Mouse (Mus musculus): ENCODE data around the gene Maco1. TPM values are rescaled to one million over a fixed set of nuclear protein-coding genes. Genes with fewer than 3 reads are reported as not detected.
A peak's percentile ranks its signal among the peaks of the same experiment; 100 is the strongest.

The Maco1 gene
- polyA plus RNA-seq, 1 experiment from 2014 or later, result 22.6 TPM

DNA sequence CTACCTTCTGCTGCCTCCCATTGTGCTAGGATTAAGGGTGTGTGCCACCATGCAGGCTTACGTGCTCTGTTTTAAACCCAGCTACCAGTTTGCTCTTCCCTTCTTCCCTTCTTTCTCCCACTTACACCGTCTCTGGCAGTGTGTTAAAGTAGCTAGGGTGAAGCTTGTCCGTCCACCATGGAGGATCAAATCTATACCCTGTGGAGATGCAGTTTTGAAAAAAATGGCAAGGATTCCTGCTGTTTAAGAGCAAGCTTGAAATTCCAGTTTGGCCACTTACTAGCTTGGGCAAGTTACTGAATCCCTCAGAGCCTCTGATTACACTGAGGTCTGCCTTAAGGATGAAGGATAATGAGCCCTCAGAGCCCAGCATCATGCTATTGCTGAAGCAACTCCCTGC lies 2.2 kb upstream of the Maco1 start:
- H3K36me3 ChIP-seq (ENCODE audit: control insufficient read depth, insufficient read depth, low read length), result no peaks in the 10 kb centered on the region
- H3K4me2 ChIP-seq, result no peak overlapping the region
- ATAC-seq (replicated peaks; ENCODE audit: insufficient number of reproducible peaks, low FRiP score, low TSS enrichment), result no peak
- H3K4me3 ChIP-seq (ENCODE audit: low read depth, low read length), result no peak overlapping the region
- peaks cover 6% of the 10 kb centered on the region; the same call in 1 of the 2 replicates for H3K27me3 ChIP-seq (ENCODE audit: control insufficient read depth, insufficient read depth, low read length)
- no peak overlapping the region for H3K27ac ChIP-seq (ENCODE audit: low read depth, low read length)
- no peak overlapping the region for H3K9ac ChIP-seq (ENCODE audit: low read depth, low read length)
- 62% methylated on average over 3 of the region's 3 CpGs for WGBS (ENCODE audit: insufficient replicate concordance)
- H3K9me3 ChIP-seq (replicated peaks; ENCODE audit: control insufficient read depth, low read length), result no peaks in the 10 kb centered on the region
- peaks cover 8% of the 10 kb centered on the region for H3K4me1 ChIP-seq (ENCODE audit: control insufficient read depth, insufficient read depth, low read length)

DNA sequence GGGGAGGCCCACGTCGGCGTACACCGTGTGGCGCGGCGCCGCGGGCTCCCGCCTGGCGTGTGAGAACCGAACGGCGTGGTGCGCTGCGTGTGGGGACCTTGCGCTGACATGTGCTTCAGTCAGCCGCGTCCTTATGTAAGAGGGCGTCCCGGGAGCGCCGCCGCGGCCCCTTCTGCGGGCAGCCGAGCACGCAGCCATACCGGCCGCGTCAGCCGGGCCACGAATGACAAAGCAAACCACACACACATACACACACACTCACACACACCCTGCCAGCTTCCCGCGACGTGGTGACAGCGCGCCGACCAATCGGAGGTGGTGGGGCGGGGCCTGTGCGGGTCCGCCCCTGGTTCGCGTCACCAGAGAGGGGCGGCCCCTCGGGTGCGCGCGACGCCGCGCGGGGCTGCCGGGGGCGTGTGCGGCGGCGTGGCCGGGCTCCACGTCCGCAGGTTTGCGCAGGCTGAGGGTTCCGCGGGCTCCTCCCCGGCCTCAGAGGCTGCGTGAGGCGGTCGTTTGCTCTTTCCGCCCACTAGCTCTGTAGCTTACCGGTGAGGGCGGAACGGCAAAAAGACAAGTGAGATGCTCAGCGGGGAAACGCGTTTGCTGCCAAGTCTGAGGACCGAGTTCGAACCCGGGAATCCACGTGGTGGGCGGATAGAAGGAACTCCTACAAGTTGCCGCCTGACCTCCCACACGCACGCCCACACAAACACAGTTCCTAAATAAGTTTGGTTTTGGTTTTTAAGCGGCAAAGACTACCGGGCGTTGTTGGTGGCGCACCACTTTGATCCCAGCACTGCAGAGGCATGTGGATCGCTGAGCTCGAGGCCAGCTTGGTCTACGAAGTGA lies 716 bp upstream of the Maco1 start:
- Histone ChIP-seq H3K4me2 (peak overlapping the region; percentile 79), H3K36me3 (ENCODE audit: control insufficient read depth, insufficient read depth, low read length) (no peaks in the 10 kb centered on the region), H3K4me3 (ENCODE audit: low read depth, low read length) (peak overlapping the region; percentile 98), H3K9me3 (replicated peaks; ENCODE audit: control insufficient read depth, low read length) (no peaks in the 10 kb centered on the region), H3K27me3 (ENCODE audit: control insufficient read depth, insufficient read depth, low read length) (peaks cover 6% of the 10 kb centered on the region; the same call in 1 of the 2 replicates), H3K27ac (ENCODE audit: low read depth, low read length) (peak overlapping the region; percentile 83), H3K4me1 (ENCODE audit: control insufficient read depth, insufficient read depth, low read length) (peaks cover 8% of the 10 kb centered on the region), H3K9ac (ENCODE audit: low read depth, low read length) (peak overlapping the region; percentile 72)
- under 1% methylated on average over 91 of the region's 91 CpGs for WGBS (ENCODE audit: insufficient replicate concordance)
- peak; percentile 93 for ATAC-seq (replicated peaks; ENCODE audit: insufficient number of reproducible peaks, low FRiP score, low TSS enrichment)

DNA sequence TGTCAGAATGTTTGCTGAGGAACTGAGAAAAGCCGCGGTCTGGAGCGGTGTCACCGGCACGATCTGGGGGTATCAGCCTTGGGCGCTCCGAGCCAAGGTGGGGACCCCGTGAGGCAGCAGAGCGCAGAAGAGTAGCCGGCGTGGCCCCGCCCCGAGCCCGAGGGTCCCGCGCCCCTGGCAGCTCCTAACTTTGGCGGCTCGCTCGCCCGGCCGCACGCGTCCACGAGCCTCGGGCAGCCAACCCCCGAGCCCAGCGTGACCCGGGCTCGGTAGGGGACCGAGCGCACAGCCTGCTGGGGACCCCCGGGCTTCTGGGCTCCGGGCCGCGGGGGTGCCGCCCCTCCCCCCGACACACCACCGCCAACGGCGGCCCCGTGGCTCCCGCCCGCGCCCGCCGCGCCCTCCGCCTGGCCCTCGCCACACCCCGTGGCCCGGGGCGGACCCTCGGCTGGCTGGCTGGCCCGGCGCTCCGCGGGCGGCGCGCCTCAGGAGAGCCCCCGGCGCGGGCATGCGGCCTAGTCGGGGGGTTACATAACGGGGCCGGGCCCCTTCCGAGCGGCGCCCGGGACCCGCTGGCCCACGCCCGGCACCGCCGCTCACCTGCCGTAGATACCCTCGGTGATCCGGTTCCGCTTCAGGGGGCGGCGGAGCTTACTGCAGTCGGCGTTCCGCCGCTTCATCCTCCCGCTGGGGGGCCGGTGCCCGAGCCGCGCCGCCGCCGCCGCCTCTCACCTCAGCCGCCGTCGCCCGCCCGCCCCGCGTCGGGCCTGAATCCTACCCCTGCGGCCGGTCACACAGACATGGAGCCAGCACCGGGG lies 498 bp downstream of the Maco1 start:
- under 1% methylated on average over 67 of the region's 106 CpGs for WGBS (ENCODE audit: insufficient replicate concordance)
- H3K4me3 ChIP-seq (ENCODE audit: low read depth, low read length), result peak overlapping the region; percentile 98
- peaks cover 6% of the 10 kb centered on the region; the same call in 1 of the 2 replicates for H3K27me3 ChIP-seq (ENCODE audit: control insufficient read depth, insufficient read depth, low read length)
- H3K9ac ChIP-seq (ENCODE audit: low read depth, low read length), result peak overlapping the region; percentile 96
- peak overlapping the region; percentile 79 for H3K4me2 ChIP-seq
- no peaks in the 10 kb centered on the region for H3K9me3 ChIP-seq (replicated peaks; ENCODE audit: control insufficient read depth, low read length)
- H3K36me3 ChIP-seq (ENCODE audit: control insufficient read depth, insufficient read depth, low read length), result no peaks in the 10 kb centered on the region
- H3K4me1 ChIP-seq (ENCODE audit: control insufficient read depth, insufficient read depth, low read length), result peaks cover 8% of the 10 kb centered on the region
- peak; percentile 54 for ATAC-seq (replicated peaks; ENCODE audit: insufficient number of reproducible peaks, low FRiP score, low TSS enrichment)
- H3K27ac ChIP-seq (ENCODE audit: low read depth, low read length), result peak overlapping the region; percentile 85

GRCm38 (mm10) chr4:134851876-134852275 lies 1.3 kb downstream of the Maco1 start:
- Histone ChIP-seq H3K27ac (ENCODE audit: low read depth, low read length) (no peak overlapping the region), H3K27me3 (ENCODE audit: control insufficient read depth, insufficient read depth, low read length) (peaks cover 6% of the 10 kb centered on the region; the same call in 1 of the 2 replicates), H3K9ac (ENCODE audit: low read depth, low read length) (peak overlapping the region; percentile 96), H3K4me1 (ENCODE audit: control insufficient read depth, insufficient read depth, low read length) (peaks cover 8% of the 10 kb centered on the region), H3K9me3 (replicated peaks; ENCODE audit: control insufficient read depth, low read length) (no peaks in the 10 kb centered on the region), H3K4me3 (ENCODE audit: low read depth, low read length) (peak overlapping the region; percentile 98), H3K4me2 (peak overlapping the region; percentile 79), H3K36me3 (ENCODE audit: control insufficient read depth, insufficient read depth, low read length) (no peaks in the 10 kb centered on the region)
- ATAC-seq (replicated peaks; ENCODE audit: insufficient number of reproducible peaks, low FRiP score, low TSS enrichment), result no peak
- 23% methylated on average over 14 of the region's 14 CpGs for WGBS (ENCODE audit: insufficient replicate concordance)

DNA sequence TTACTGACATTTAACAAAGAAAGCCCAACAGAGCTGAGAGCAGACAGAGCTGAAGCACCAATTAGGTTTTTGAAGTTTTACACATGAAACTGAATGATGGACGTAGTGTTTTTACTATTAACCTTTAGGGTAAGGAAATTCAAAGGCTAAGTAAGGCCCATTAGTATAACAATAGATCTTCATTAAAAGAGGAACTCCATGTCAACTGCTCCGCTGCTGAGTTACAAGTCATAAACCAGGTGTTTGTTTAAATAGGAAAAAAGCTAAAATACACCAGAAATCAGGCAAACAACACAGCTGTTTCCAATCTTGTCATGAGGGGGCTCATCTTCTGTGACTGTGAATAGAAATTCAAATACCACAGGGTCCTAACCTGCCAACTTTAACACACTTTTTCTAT lies 1.9 kb downstream of the Maco1 start:
- 76% methylated on average over 2 of the region's 2 CpGs for WGBS (ENCODE audit: insufficient replicate concordance)
- Histone ChIP-seq H3K36me3 (ENCODE audit: control insufficient read depth, insufficient read depth, low read length) (no peaks in the 10 kb centered on the region), H3K27me3 (ENCODE audit: control insufficient read depth, insufficient read depth, low read length) (peaks cover 5% of the 10 kb centered on the region; the same call in 1 of the 2 replicates), H3K27ac (ENCODE audit: low read depth, low read length) (no peak overlapping the region), H3K4me1 (ENCODE audit: control insufficient read depth, insufficient read depth, low read length) (peaks cover 8% of the 10 kb centered on the region), H3K4me3 (ENCODE audit: low read depth, low read length) (no peak overlapping the region), H3K9me3 (replicated peaks; ENCODE audit: control insufficient read depth, low read length) (no peaks in the 10 kb centered on the region), H3K9ac (ENCODE audit: low read depth, low read length) (no peak overlapping the region), H3K4me2 (peak overlapping the region; percentile 79)
- ATAC-seq (replicated peaks; ENCODE audit: insufficient number of reproducible peaks, low FRiP score, low TSS enrichment), result no peak

- no peaks in the 10 kb centered on the region for H3K9me3 ChIP-seq (replicated peaks; ENCODE audit: control insufficient read depth, low read length)
- no peak for ATAC-seq (replicated peaks; ENCODE audit: insufficient number of reproducible peaks, low FRiP score, low TSS enrichment)
- no peak overlapping the region for H3K27ac ChIP-seq (ENCODE audit: low read depth, low read length)
- H3K36me3 ChIP-seq (ENCODE audit: control insufficient read depth, insufficient read depth, low read length), result no peaks in the 10 kb centered on the region
- no peak overlapping the region for H3K9ac ChIP-seq (ENCODE audit: low read depth, low read length)
- no peak overlapping the region for H3K4me3 ChIP-seq (ENCODE audit: low read depth, low read length)
- peaks cover 4% of the 10 kb centered on the region; the same call in 1 of the 2 replicates for H3K27me3 ChIP-seq (ENCODE audit: control insufficient read depth, insufficient read depth, low read length)
- H3K4me2 ChIP-seq, result no peak overlapping the region
- 87% methylated on average over 4 of the region's 4 CpGs for WGBS (ENCODE audit: insufficient replicate concordance)
- H3K4me1 ChIP-seq (ENCODE audit: control insufficient read depth, insufficient read depth, low read length), result peaks cover 8% of the 10 kb centered on the region
Measured at GRCm38 (mm10) chr4:134850551-134850950, 2.6 kb downstream of the Maco1 start.

DNA sequence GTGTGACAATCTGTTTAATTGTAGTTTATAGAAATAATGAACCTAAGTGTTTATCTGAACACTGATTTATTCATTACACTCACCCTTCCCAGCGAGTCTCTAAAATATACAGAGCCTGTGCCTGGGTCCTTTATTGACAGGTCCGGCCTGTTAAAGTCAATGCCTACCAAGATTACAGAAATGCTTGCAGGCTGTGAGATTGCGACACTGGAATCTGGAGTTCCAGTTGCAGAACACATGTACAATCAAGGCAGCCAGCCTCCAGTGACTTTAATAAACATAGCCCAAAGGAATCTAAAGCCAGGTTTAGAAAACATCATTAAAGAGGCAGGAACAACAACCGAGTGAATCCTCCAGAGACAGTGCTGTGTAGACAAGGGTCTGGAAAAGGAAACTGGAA lies 5.6 kb downstream of the Maco1 start:
- WGBS (ENCODE audit: insufficient replicate concordance), result 75% methylated on average over 4 of the region's 4 CpGs
- no peaks in the 10 kb centered on the region for H3K36me3 ChIP-seq (ENCODE audit: control insufficient read depth, insufficient read depth, low read length)
- no peak overlapping the region for H3K4me3 ChIP-seq (ENCODE audit: low read depth, low read length)
- H3K27ac ChIP-seq (ENCODE audit: low read depth, low read length), result no peak overlapping the region
- no peak for ATAC-seq (replicated peaks; ENCODE audit: insufficient number of reproducible peaks, low FRiP score, low TSS enrichment)
- H3K9ac ChIP-seq (ENCODE audit: low read depth, low read length), result no peak overlapping the region
- no peaks in the 10 kb centered on the region for H3K27me3 ChIP-seq (ENCODE audit: control insufficient read depth, insufficient read depth, low read length)
- peaks cover 8% of the 10 kb centered on the region for H3K4me1 ChIP-seq (ENCODE audit: control insufficient read depth, insufficient read depth, low read length)
- no peaks in the 10 kb centered on the region for H3K9me3 ChIP-seq (replicated peaks; ENCODE audit: control insufficient read depth, low read length)
- no peak overlapping the region for H3K4me2 ChIP-seq

GRCm38 (mm10) chr4:134843566-134843965 lies 9.6 kb downstream of the Maco1 start:
- no peaks in the 10 kb centered on the region for H3K9me3 ChIP-seq (replicated peaks; ENCODE audit: control insufficient read depth, low read length)
- H3K9ac ChIP-seq (ENCODE audit: low read depth, low read length), result no peak overlapping the region
- no peak for ATAC-seq (replicated peaks; ENCODE audit: insufficient number of reproducible peaks, low FRiP score, low TSS enrichment)
- no peaks in the 10 kb centered on the region for H3K36me3 ChIP-seq (ENCODE audit: control insufficient read depth, insufficient read depth, low read length)
- no peak overlapping the region for H3K4me3 ChIP-seq (ENCODE audit: low read depth, low read length)
- WGBS (ENCODE audit: insufficient replicate concordance), result 86% methylated on average over 4 of the region's 4 CpGs
- no peaks in the 10 kb centered on the region for H3K27me3 ChIP-seq (ENCODE audit: control insufficient read depth, insufficient read depth, low read length)
- H3K4me1 ChIP-seq (ENCODE audit: control insufficient read depth, insufficient read depth, low read length), result no peaks in the 10 kb centered on the region
- H3K4me2 ChIP-seq, result no peak overlapping the region
- H3K27ac ChIP-seq (ENCODE audit: low read depth, low read length), result no peak overlapping the region

Data from heart, embryonic 11.5 days (tissue).